Mouse (Mus musculus) megakaryocyte progenitor cell, adult 5-6 weeks (primary cell): Measurements from ENCODE around the gene Lhfpl2. TPM values are rescaled to one million over a fixed set of nuclear protein-coding genes. Genes with fewer than 3 reads are reported as not detected.
A peak's percentile ranks its signal among the peaks of the same experiment; 100 is the strongest.
"Not testable (repeated sequence)": the region's sequence is repeated elsewhere in the genome, so short reads cannot be mapped to it uniquely, and the experiment has no call there.

ENCODE experiments used
- ATAC-seq: replicated peaks from 2 replicates; pipeline ENCODE4 v1.8.0; 2016; ENCODE audit warnings: mild to moderate bottlenecking, moderate TSS enrichment, inconsistent platforms; ENCODE audit not compliant: poor library complexity
- total RNA-seq, 2 experiments: library from RNA; stranded (forward) in 1 of 2; stranded (reverse) in 1 of 2; fragments of 157-497, 149-512 nt in 1 of 2; fragments of 200-1000 nt in 1 of 2; gene quantifications; 2 replicates each; pipeline versions ENCODE4 v1.2.3 to v1.2.4; 2015 to 2017

The Lhfpl2 gene
- total RNA-seq (2015) (9.3 and 11.0 TPM in 2 replicates), total RNA-seq (2017) (11.2 and 12.3 TPM in 2 replicates)

DNA sequence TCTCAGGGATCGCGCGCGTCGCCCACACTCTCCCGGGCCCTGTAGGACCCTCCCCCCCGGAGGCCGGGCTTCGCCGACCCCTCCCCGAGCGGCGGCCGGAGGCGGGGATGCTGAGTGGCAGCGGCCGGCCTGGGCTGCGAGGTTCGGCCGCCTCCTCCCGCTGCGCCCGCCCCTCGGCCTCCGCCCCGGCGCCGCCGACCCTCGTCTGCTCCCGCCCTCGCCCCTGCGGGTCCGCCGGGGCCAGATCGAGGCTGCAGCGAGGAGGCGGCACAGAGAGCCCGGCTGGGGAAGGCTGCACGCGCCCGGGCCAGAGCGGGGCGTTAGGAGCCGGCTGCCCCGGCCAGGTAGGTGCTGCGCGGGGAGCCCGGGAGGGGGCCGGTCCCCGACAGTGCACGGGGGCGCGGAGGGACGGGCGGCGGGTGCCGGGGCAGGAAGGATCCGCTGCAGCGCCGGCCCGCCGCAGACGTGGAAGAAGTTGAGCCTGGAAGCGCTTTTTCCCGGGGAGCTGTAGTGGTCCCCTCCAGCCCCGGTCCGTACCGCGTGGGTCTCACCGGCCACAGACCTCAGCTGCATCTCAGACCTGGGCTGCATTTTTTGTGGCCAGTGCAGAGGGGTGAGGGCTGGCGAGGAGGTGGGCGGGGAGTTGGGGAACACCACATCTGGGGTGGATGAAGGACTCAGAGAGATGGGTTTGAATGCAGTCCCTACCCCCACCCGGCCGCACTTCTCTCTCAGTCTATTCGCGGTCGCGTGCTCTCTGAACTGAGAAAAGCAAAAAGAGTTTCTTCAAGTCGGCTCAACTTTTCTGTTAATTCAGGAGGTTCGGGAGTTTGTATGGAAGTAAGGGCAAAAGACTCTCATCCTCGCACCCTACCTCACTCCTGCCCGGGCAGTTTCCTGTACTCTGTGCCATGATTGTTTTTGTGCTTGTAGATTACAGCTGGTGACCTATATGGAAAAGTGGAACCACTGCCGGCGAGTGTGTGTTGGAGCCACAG lies at the start of gene Lhfpl2:
TSS of gene Lhfpl2 (plus strand) at position 234 of the 998 bp plus-strand sequence.
- ATAC-seq: peak; percentile 15

- ATAC-seq: no peak
These were observed 45.5 kb upstream of the Lhfpl2 start for GRCm38 (mm10) chr13:94011996-94012575.

DNA sequence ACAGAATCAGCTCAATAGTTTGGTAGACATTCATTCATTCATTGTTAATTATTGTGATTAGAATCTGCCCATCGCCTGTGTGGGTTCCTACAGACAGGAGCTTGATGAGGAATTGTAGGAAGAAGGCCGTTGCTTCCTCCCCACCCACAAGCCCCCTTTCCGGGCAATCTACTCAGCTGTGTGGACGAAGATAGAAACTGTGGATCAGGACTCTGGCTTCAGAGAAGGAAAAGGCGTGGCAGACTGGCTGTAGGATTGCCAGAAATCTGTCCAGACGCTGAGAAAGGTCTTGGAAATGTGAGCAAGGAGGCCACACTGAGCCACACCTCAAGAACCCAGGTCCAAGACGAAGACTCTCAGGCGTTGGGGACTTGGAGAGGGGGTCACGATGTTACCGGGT lies 43.6 kb upstream of the Lhfpl2 start:
- no peak for ATAC-seq

DNA sequence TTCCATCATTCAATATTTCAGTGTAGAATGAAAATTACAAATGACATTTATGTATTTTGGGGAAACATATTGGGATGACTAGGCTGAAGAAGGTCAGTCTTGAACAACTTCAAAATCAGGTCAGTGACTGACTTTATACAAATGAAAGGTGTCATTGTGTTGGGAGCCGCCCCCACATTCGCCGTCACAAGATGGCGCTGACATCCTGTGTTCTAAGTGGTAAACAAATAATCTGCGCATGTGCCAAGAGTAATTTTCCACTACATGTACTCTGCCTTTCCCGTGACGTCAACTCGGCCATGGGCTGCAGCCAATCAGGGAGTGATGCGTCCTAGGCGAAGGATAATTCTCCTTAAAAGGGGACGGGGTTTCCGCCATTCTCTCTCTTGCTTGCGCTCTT lies 33.0 kb upstream of the Lhfpl2 start:
- not testable (repeated sequence) for ATAC-seq

- no peak for ATAC-seq
These were observed 28.4 kb upstream of the Lhfpl2 start for GRCm38 (mm10) chr13:94029147-94029546.

- no peak for ATAC-seq
These were observed 27.0 kb upstream of the Lhfpl2 start for GRCm38 (mm10) chr13:94030551-94030950.

DNA sequence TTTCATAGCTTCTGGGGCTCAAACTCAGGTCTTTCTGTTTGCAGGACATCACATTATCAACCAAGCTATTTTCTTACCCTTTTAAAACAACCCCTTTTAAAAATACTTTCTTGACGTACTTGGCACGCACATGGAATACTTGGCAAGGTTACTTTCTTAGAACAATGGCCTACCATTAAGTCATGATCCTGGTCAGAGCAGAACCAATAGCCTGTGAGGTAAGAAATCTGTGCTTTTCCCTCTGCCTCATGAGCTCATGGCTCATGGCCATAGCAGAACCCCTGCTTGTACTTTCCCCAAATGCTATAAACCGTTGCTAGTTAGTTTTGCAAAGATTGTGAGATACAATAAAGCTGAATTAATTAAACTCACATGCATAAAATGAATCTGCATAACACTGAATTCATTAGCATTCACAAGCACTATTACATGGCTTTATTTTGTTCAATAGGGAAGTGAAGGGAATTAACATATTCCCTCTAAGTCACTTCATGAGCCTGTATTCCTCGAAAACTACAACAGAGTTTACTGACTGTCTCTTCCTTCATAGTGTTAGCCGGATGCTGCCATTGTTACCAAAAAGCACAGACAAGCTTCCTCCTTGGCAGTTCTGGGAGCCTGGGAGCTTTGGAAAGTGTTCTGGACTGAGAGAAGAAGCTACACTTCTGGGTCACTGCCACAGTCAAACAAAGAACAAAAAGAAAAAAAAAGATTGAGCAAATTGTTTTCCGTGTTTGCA lies 20.1 kb upstream of the Lhfpl2 start:
- ATAC-seq: no peak

DNA sequence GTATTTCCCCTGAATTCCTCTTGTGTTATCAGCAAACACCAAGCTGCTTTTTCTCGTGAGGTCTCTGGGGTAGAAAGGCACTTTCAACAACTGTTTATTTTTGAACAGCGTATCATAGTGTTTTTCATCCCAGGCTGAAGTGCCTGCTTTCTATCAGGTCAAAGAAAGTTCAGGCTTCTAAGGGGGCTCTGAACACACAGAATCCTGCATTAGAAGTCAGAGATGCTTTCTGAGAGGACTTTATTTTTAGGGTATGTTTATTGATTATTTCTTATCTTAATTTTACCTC lies 19.6 kb upstream of the Lhfpl2 start:
- ATAC-seq: no peak

GRCm38 (mm10) chr13:94050036-94050435 lies 7.6 kb upstream of the Lhfpl2 start:
- ATAC-seq: peak; percentile 81

DNA sequence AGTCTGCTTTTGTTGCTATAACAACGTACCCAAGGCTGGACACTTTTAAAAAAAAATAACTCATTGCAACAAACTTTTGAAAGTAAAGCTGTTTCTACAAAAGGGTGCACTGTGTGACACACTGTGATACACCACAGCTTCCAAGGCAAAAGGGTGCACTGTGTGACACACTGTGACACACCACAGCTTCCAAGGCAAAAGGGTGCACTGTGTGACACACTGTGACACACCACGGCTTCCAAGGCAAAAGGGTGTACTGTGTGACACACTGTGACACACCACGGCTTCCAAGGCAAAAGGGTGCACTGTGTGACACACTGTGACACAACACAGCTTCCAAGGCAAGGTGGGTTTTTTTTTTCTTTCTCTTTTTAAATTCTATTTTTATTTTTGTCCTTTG lies 6.8 kb upstream of the Lhfpl2 start:
- ATAC-seq: no peak

GRCm38 (mm10) chr13:94057036-94057562 lies 497 bp upstream of the Lhfpl2 start:
- 0 out of 2 replicates have a peak, but pooled peaks have one; percentile 3 for ATAC-seq

GRCm38 (mm10) chr13:94058642-94059222 lies 1.1 kb downstream of the Lhfpl2 start:
- ATAC-seq: no peak

DNA sequence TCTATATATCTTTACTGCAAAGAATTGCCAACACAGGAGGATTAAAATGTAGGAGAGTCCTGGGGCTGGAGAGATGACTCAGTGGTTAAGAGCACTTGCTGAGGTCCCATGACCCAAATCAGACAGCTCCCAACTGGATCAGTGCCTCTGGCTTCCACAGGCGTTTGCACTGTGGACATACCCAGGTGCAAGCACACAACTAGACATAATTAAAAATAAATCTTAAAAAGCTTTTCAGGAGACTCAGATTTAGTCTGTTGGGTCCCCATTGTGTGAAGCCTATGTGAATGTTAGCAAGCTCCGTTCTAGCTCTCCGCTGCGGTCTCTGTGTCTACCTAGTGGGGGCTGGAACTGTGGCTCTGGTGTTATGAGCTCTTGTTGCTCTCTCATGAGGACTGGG lies 1.8 kb downstream of the Lhfpl2 start:
- ATAC-seq: no peak

DNA sequence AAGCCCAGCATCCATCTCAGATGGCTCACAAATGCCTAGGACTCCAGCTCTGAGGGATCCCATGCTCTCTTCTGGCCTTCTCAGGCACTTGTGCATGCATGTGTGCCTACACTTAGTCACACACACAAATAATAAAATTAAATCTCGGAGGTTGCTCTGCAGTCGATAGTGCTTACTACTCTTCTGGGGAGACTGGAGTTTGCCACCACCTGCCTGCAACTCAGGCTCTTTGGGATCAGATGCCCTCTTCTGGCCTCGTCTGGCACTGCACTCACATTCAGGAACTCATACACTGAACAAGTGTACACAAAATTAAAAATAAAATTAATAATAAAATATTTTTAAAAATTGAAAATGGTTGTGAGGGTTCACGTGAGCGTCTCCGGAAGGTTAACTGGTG lies 2.2 kb downstream of the Lhfpl2 start:
- ATAC-seq: no peak

GRCm38 (mm10) chr13:94060461-94060860 lies 2.9 kb downstream of the Lhfpl2 start:
- ATAC-seq: no peak

DNA sequence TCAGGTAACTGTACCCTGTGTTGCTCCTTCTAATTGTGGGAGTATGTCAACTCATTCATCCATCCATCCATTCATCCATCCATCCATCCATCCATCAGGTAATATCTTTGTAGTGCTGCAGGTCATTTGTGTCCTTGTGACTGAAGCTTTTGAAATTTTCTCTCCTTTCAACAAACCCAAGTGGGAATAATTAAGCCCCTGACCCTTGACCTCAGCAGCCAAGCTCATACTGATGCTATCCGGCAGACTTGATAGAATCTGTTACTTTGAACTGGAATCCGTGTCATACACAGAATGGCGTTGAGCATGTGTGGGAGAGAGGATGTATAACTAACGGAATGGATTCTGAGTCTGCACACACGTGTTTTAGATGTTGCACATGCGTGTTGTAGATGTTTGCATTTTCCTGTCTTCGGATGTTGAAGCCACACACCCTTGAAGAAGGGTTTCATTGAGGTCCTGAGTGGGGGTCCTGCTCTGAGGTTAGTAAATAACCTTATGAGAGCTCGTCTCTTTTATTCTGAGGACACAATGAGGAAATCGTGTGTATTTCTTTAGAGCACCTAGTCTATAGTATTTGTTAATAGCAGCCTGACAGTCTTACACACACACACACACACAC lies 3.8 kb downstream of the Lhfpl2 start:
- ATAC-seq: no peak

GRCm38 (mm10) chr13:94062349-94063111 lies 4.9 kb downstream of the Lhfpl2 start:
- peak; percentile 42 for ATAC-seq

GRCm38 (mm10) chr13:94063156-94063555 lies 5.6 kb downstream of the Lhfpl2 start:
- peak; percentile 80 for ATAC-seq

- ATAC-seq: no peak
These were observed 7.0 kb downstream of the Lhfpl2 start for GRCm38 (mm10) chr13:94064571-94064970.
